Mouse (Mus musculus) kidney, adult 18-20 months (tissue): Measurements from ENCODE around the gene Gm17521.
"Not testable (repeated sequence)": the region's sequence is repeated elsewhere in the genome, so short reads cannot be mapped to it uniquely, and the experiment has no call there.

Experiments used
- DNase-seq: peaks from one replicate; pipeline ENCODE4 v3.0.0; 2021

Gene Gm17521

DNA sequence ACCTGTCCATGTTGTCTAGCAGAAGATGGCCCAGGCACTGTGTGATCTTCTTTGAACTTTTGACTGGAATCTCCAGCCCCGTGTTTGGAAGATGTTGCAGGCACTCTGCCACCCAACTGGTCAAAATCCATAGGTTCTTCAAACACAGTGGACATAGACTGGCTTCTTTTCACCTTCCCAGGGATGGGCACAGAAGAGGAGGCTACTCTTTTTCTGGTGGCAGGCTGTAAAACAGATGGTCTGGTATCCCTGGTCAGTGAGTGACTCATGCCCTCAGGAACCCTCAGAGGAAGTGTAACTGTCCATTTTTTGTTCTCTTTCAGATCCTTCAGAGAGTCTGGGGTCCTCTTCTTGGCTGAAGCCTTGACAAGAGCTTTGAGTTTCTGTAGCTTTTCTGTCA is at the start of gene Gm17521:
Gene Gm17521 (minus strand): TSS at position 101 of the 400 bp plus-strand sequence.
- DNase-seq, result not testable (repeated sequence)

DNA sequence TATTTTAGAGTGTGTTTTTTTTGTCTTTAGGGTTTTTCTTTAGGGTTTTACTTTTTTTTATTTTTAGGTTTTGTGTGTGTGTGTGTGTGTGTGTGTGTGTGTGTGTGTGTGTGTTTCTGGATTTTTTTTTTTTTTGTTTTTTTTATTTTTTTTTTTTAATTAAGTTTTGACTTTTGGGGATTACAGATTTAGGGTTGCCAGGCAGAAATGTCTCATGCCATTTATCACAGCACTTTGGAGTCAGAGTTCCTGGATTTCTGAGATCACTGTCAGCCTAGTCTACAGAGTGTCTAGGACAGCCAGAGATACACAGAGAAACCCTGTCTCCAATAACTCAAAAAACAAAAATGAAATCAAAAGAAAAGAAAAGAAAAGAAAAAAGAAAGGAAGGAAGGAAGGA is 14.5 kb upstream of the Gm17521 start:
- DNase-seq, result no peak

- DNase-seq, result no peak
Observed at GRCm38 (mm10) chrX:123043516-123043915, 14.0 kb upstream of the Gm17521 start.
